Mouse (Mus musculus) embryonic facial prominence, embryonic 14.5 days (tissue): ENCODE measurements around the gene Hip1. TPM values are rescaled to one million over a fixed set of nuclear protein-coding genes. Genes with fewer than 3 reads are reported as not detected.

Experiments used
- ATAC-seq: fragments of 200-750 bp; cut with Nextera tagmentation; 2 replicates; pipeline ENCODE4 v1.8.0; 2017; ENCODE audit warnings: low read depth, moderate number of reproducible peaks, moderate TSS enrichment
- DNase-seq: peaks from one replicate; pipeline ENCODE4 v3.0.0-alpha.2; 2015; ENCODE audit warnings: low spot score
- H3K27ac ChIP-seq: fragments of 300-500 bp; sonication (generic); replicated peaks from 2 replicates; pipeline ENCODE4 v1.5.1; 2014; ENCODE audit warnings: low read depth, mild to moderate bottlenecking, low read length, moderate library complexity
- H3K27me3 ChIP-seq: fragments of 300-500 bp; sonication (generic); replicated peaks from 2 replicates; pipeline ENCODE4 v1.6.1; 2014; ENCODE audit warnings: low read length; ENCODE audit not compliant: control insufficient read depth, insufficient read depth
- H3K36me3 ChIP-seq: fragments of 300-500 bp; sonication (generic); 2 replicates; pipeline ENCODE4 v1.6.1; 2014; ENCODE audit warnings: low read length, mixed read lengths; ENCODE audit not compliant: control insufficient read depth, insufficient read depth
- H3K4me1 ChIP-seq: fragments of 300-500 bp; sonication (generic); 2 replicates; pipeline ENCODE4 v1.6.1; 2014; ENCODE audit warnings: antibody characterized with exemption, low read length; ENCODE audit not compliant: control insufficient read depth, insufficient read depth
- H3K4me2 ChIP-seq: fragments of 300-500 bp; sonication (generic); 2 replicates; pipeline ENCODE4 v1.6.1; 2014; ENCODE audit warnings: low read depth, mild to moderate bottlenecking, low read length, moderate library complexity, mixed read lengths
- H3K4me3 ChIP-seq: fragments of 300-500 bp; sonication (generic); 2 replicates; pipeline ENCODE4 v1.5.1; 2014; ENCODE audit warnings: low read depth, mild to moderate bottlenecking, low read length
- H3K9ac ChIP-seq: fragments of 300-500 bp; sonication (generic); 2 replicates; pipeline ENCODE4 v1.6.1; 2014; ENCODE audit warnings: low read depth, mild to moderate bottlenecking, low read length, moderate library complexity, mixed read lengths
- H3K9me3 ChIP-seq: fragments of 300-500 bp; sonication (generic); 2 replicates; pipeline ENCODE4 v1.6.1; 2016; ENCODE audit warnings: low read length; ENCODE audit not compliant: control insufficient read depth
- WGBS: fragments of 180-500 bp; shearing (Covaris S2); extraction: QIAGEN DNeasy Blood & Tissue Kit; methylation state at CpG from one replicate; pipeline ENCODE4 v1.1.7; 2014; 5-methylcytosine and 5-hydroxymethylcytosine counted together
- polyA plus RNA-seq: library from polyadenylated mRNA; unstranded; fragments of >200 nt; fragmentation: Nextera tagmentation; extraction: Ambion mirVana; gene quantifications from 2 replicates; pipeline ENCODE4 v1.2.1, GENCODE M21; 2014

The Hip1 gene
- 45.6 and 47.1 TPM in 2 replicates for polyA plus RNA-seq

GRCm38 (mm10) chr5:135544865-135545797 is at the start of gene Hip1:
TSS of gene Hip1 (minus strand) at chr5:135545120.
- ATAC-seq (peak; percentile 99), DNase-seq (peak; percentile 99)
- peak within 1 kb of the TSS; percentile 63 for H3K4me3 ChIP-seq
- no peaks in the 10 kb centered on the region for H3K27me3 ChIP-seq
- H3K4me1 ChIP-seq, result peaks cover 8% of the 10 kb centered on the region
- peak within 1 kb of the TSS; percentile 61 for H3K27ac ChIP-seq
- H3K36me3 ChIP-seq, result no peaks in the 10 kb centered on the region
- peak within 1 kb of the TSS; percentile 88 for H3K4me2 ChIP-seq
- H3K9ac ChIP-seq, result peak within 1 kb of the TSS; percentile 66
- WGBS, result under 1% methylated on average over 42 of the region's 46 CpGs
- no peaks in the 10 kb centered on the region for H3K9me3 ChIP-seq

GRCm38 (mm10) chr5:135589996-135590784 is 45.3 kb upstream of the Hip1 start:
- 81% methylated on average over 12 of the region's 12 CpGs for WGBS
- Histone ChIP-seq H3K4me2 (no peak overlapping the region), H3K9ac (no peak overlapping the region), H3K36me3 (no peaks in the 10 kb centered on the region), H3K27ac (no peak overlapping the region), H3K9me3 (no peaks in the 10 kb centered on the region), H3K4me3 (no peak overlapping the region), H3K4me1 (no peaks in the 10 kb centered on the region), H3K27me3 (no peaks in the 10 kb centered on the region)
- DNase-seq (no peak), ATAC-seq (no peak)

GRCm38 (mm10) chr5:135587764-135588163 is 42.8 kb upstream of the Hip1 start:
- H3K4me1 ChIP-seq, result no peaks in the 10 kb centered on the region
- 85% methylated on average over 4 of the region's 4 CpGs for WGBS
- DNase-seq (no peak), ATAC-seq (no peak)
- H3K4me3 ChIP-seq, result no peak overlapping the region
- no peaks in the 10 kb centered on the region for H3K36me3 ChIP-seq
- H3K9me3 ChIP-seq, result no peaks in the 10 kb centered on the region
- H3K27me3 ChIP-seq, result no peaks in the 10 kb centered on the region
- no peak overlapping the region for H3K9ac ChIP-seq
- no peak overlapping the region for H3K27ac ChIP-seq
- H3K4me2 ChIP-seq, result no peak overlapping the region

GRCm38 (mm10) chr5:135585691-135586090 is 40.8 kb upstream of the Hip1 start:
- 81% methylated on average over 8 of the region's 8 CpGs for WGBS
- no peaks in the 10 kb centered on the region for H3K27me3 ChIP-seq
- no peak for ATAC-seq
- H3K9me3 ChIP-seq, result no peaks in the 10 kb centered on the region
- H3K9ac ChIP-seq, result no peak overlapping the region
- H3K36me3 ChIP-seq, result no peaks in the 10 kb centered on the region
- H3K4me2 ChIP-seq, result no peak overlapping the region
- no peak overlapping the region for H3K27ac ChIP-seq
- H3K4me1 ChIP-seq, result no peaks in the 10 kb centered on the region
- H3K4me3 ChIP-seq, result no peak overlapping the region
- no peak for DNase-seq

GRCm38 (mm10) chr5:135582330-135582729 is 37.4 kb upstream of the Hip1 start:
- Histone ChIP-seq H3K27ac (no peak overlapping the region), H3K27me3 (no peaks in the 10 kb centered on the region), H3K4me3 (no peak overlapping the region), H3K36me3 (no peaks in the 10 kb centered on the region), H3K9ac (no peak overlapping the region), H3K4me2 (no peak overlapping the region), H3K4me1 (no peaks in the 10 kb centered on the region), H3K9me3 (no peaks in the 10 kb centered on the region)
- DNase-seq (no peak), ATAC-seq (no peak)
- WGBS, result 86% methylated on average over 4 of the region's 4 CpGs

GRCm38 (mm10) chr5:135579331-135579751 is 34.4 kb upstream of the Hip1 start:
- 85% methylated on average over 10 of the region's 10 CpGs for WGBS
- no peaks in the 10 kb centered on the region for H3K9me3 ChIP-seq
- H3K27ac ChIP-seq, result no peak overlapping the region
- ATAC-seq (no peak), DNase-seq (no peak)
- H3K4me3 ChIP-seq, result no peak overlapping the region
- H3K27me3 ChIP-seq, result no peaks in the 10 kb centered on the region
- H3K9ac ChIP-seq, result no peak overlapping the region
- H3K36me3 ChIP-seq, result no peaks in the 10 kb centered on the region
- H3K4me2 ChIP-seq, result no peak overlapping the region
- no peaks in the 10 kb centered on the region for H3K4me1 ChIP-seq

GRCm38 (mm10) chr5:135576055-135576454 is 31.1 kb upstream of the Hip1 start:
- H3K27ac ChIP-seq, result no peak overlapping the region
- no peaks in the 10 kb centered on the region for H3K9me3 ChIP-seq
- H3K4me3 ChIP-seq, result no peak overlapping the region
- H3K9ac ChIP-seq, result no peak overlapping the region
- DNase-seq, result no peak
- no peaks in the 10 kb centered on the region for H3K36me3 ChIP-seq
- 65% methylated on average over 4 of the region's 4 CpGs for WGBS
- no peak for ATAC-seq
- no peaks in the 10 kb centered on the region for H3K27me3 ChIP-seq
- H3K4me1 ChIP-seq, result no peaks in the 10 kb centered on the region
- no peak overlapping the region for H3K4me2 ChIP-seq

- DNase-seq (no peak), ATAC-seq (no peak)
- H3K4me2 ChIP-seq, result no peak within 1 kb of the TSS
- no peak within 1 kb of the TSS for H3K9ac ChIP-seq
- H3K36me3 ChIP-seq, result no peaks in the 10 kb centered on the region
- no peaks in the 10 kb centered on the region for H3K27me3 ChIP-seq
- H3K9me3 ChIP-seq, result no peaks in the 10 kb centered on the region
- WGBS, result 89% methylated on average over 6 of the region's 6 CpGs
- no peaks in the 10 kb centered on the region for H3K4me1 ChIP-seq
- H3K4me3 ChIP-seq, result no peak within 1 kb of the TSS
- H3K27ac ChIP-seq, result no peak within 1 kb of the TSS
Measured at GRCm38 (mm10) chr5:135573006-135573405, 28.1 kb upstream of the Hip1 start, which contains the start of gene Ccl24. TSS of gene Ccl24 (minus strand) at chr5:135573049.
